Mouse (Mus musculus) neural tube, embryonic 10.5 days (tissue): ENCODE results near the gene Tas1r2.

Source experiments
- DNase-seq: peaks from one replicate; pipeline ENCODE4 v3.0.0-alpha.2; 2017; ENCODE audit warnings: low spot score; ENCODE audit errors: extremely low spot score

Tas1r2 gene

GRCm38 (mm10) chr4:139638356-139638755 is 15.0 kb upstream of the Tas1r2 start:
- DNase-seq, result no peak

GRCm38 (mm10) chr4:139639801-139640200 is 13.5 kb upstream of the Tas1r2 start:
- peak; percentile 38 for DNase-seq

DNA sequence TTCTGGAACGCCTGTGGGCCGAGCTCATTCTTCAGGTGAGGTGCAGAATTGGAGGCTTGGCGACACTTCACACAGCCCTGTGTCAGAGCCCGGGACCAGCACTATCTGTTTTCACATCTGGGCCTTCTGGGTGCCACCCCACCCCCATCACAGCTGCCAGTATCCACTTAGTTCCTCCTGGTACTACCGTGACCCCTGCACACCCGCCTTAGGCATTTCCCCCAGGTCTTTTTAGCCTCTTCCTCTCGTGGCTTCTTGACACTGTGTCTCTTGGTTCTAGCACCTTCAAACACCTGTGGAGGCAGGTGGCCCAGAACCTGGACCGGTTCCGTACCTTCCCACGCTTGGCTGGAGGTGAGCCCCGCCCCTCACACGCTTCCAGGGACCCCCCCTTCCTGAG is 13.0 kb upstream of the Tas1r2 start:
- DNase-seq, result no peak

DNA sequence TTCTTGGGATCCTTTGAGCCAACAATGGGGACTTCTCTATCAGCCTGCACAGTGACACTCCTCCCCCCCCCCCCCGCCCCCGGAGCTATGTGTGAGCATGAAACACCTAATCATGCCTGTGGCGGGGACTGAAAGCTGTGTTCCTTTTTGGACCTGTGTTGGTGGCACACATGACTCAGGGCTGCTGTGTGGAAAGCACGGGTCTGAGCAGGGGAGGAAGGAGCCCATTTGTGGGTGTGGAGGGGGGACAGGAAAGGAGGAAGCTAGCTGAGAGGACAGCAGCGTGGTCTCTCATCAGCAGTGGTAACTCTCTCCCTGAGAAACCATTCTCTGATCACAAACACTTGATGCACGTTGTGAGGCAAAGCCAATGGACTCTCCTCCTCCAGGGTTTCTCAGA is 12.6 kb upstream of the Tas1r2 start:
- no peak for DNase-seq

- peak; percentile 36 for DNase-seq
These were observed 11.4 kb upstream of the Tas1r2 start for GRCm38 (mm10) chr4:139641829-139642425.

GRCm38 (mm10) chr4:139643972-139644371 is 9.4 kb upstream of the Tas1r2 start:
- peak; percentile 91 for DNase-seq

GRCm38 (mm10) chr4:139646916-139647315 is 6.4 kb upstream of the Tas1r2 start:
- DNase-seq, result no peak

DNA sequence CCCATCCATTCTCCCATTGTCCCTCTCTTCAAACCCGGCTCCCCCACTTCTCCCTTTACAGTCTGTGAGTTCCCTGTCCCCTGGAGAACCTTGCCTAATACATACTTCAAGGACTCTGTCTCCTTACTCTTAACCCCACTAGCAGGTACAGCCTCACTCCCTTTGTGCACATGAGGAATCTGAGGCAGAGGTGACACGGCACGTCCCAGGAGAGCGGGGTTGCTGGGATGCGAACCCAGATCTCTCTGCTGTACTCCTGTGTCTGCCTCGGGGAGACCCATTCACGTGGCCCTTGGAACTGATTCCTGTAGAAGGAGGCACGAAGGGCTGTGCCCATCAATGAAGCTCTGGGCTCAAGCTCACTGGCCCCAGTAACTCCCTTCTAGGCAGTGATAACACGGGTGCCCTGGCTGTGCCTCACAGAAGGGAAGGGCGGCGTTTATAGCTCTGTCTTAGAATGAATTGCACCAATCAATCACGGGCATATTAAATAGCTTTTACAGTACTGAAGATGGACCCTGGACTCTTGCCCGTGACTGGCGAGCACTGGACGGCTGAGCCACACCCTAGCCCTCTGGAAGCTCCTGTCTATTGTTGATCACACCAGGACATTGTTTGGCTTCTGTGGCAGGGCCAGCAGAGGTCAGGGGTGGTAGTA is 3.1 kb upstream of the Tas1r2 start:
- DNase-seq, result no peak

GRCm38 (mm10) chr4:139650907-139651306 is 2.4 kb upstream of the Tas1r2 start:
- no peak for DNase-seq

GRCm38 (mm10) chr4:139661897-139662296 is 8.6 kb downstream of the Tas1r2 start:
- DNase-seq, result no peak

DNA sequence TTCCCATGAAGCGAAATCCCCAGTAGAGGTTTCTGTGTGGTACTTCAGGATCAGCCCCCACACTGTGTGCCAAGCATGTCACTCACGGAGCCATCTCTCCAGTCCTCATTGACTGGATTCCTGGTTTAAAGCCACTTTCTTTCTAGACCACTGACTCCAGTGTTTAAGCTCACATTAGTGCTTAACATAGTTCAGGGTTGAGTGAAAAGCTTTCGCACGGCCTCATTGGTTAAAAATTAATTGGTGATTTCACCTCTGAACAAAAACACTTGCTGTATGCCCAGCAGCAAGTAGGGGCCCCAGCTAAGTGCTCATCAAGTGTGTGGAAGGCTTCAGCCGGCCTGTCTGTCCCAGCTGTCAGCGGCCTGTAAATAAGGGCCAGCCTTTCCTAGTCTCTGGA is 14.3 kb downstream of the Tas1r2 start:
- DNase-seq, result no peak

DNA sequence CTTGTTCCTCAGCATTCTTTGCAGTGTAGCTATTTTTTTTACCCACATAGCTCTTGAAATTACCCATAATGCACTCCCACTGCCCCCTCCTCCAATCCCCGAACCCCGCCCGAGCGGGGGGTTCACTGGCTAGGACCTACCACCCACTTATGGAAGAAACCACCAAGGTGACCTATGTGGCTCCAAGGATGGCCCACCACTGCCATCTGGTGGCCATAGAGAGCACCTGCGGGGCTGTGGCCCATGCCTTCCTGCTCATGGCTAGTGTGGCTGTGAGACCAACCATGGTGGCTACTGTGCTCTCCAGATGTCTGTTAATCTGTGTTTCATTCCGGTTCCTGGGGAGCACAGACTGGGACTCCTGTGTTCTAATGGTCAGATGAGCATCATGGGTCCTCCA is 16.5 kb downstream of the Tas1r2 start:
- peak; percentile 70 for DNase-seq

DNA sequence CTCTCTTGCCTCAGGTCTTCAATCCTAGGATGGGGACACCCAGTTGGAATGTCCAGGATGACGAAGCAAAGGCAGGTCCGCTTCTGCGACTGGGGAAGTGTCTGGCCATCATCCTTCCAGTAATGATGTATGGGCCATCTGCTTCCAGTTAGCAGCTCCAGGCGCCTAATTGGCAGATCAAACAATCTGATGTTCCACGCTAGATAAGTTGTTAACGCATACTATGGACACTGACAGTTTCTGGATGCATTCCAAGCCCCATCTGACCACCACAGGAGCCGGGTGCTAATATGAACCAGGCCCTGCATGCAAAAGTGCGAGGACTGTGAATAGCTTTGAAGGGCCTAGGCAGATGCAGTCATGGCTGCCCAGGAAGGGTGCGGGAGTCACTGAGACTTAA is 22.4 kb downstream of the Tas1r2 start:
- peak; percentile 25 for DNase-seq

DNA sequence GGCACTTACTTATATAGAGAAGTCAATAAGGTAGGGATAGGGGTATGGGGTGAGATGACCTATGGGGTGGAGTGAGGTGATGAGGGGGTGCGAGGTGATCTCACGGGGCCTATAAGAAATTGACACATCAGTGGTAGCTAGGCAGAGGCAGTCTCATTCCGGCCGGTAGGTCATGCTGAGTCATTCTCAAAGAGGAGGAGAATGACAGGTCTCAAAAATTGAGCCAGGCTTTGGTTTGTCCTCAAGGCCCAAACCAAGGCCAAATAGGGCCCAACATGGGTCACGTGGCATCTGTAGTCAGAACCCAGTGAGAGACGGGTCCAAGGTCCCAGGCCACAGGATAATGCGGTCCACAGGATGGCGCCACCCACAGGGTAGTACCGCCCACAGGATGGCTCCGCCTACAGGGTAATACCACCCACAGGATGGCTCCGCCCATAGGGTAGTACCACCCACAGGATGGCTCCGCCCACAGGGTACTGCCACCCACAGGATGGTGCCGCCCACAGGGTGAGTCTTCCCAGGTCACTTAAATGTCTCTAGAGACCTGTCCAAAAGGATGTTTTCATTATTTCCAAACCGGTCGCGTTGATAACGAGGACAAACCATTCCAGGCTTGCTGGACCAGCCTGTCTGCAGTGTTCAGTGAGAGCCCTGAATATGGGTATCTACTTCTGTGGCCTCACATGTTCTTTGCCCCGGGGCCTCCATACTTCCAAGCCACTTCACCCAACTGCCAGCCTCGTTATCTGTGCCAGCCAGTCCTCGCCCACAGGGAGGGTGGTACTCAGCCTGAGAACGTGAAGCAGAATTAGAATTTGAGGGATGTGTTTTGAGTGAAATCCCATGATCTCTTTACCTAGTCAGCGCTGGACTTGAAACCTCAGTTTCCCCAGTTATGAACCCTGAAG is 30.6 kb downstream of the Tas1r2 start:
- DNase-seq, result no peak

DNA sequence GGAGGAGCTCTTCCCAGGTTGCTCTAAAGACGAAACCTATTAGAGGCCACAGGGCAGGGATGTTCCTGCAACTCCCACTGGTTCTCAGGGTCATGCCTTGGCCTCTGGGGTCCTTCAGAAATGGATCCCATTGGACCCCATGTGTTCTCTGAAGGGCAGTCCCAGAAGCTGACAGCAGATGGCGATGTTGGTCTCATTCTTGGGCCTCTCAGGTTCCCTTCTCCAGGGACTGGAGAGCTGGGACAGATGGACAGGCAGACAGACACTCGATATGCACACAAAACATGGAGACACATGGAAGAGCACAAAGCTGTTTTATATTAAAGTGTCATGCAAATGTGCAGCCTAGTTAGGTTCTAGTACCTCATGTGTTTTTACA is 31.3 kb downstream of the Tas1r2 start:
- DNase-seq, result peak; percentile 87

- no peak for DNase-seq
These were observed 34.7 kb downstream of the Tas1r2 start for GRCm38 (mm10) chr4:139688058-139688457.

GRCm38 (mm10) chr4:139689627-139690269 is 36.4 kb downstream of the Tas1r2 start:
- no peak for DNase-seq

GRCm38 (mm10) chr4:139693315-139693714 is 40.0 kb downstream of the Tas1r2 start:
- DNase-seq, result no peak

GRCm38 (mm10) chr4:139697755-139698154 is 44.4 kb downstream of the Tas1r2 start:
- DNase-seq, result peak; percentile 64

DNA sequence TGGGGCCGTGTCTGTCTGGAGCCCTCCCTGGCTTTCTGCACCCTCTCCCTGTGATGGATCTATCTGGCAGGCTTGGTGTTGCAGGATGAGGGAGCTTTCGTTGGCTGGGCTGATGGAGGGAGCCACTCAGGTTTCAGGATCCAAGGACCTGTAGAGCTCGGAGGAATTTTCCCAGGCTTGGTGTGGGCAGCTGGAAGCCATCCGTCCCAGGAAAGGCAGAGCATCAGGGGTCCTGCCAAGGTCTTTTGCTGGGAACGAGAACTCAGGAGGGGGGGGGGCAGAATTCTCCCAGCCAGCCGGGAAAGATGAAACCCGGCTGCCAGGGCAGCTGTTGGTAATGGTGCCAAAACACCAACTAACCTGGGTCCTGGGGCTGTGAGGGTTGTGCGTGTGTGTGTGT is 45.3 kb downstream of the Tas1r2 start:
- DNase-seq, result no peak

GRCm38 (mm10) chr4:139702914-139703313 is 49.6 kb downstream of the Tas1r2 start:
- no peak for DNase-seq

- no peak for DNase-seq
These were observed 50.1 kb downstream of the Tas1r2 start for GRCm38 (mm10) chr4:139703468-139703867.
